Mouse (Mus musculus): ENCODE data around the gene Atp4a.
"Not testable (repeated sequence)": the region's sequence is repeated elsewhere in the genome, so short reads cannot be mapped to it uniquely, and the experiment has no call there.

Atp4a gene

GRCm38 (mm10) chr7:30730064-30730722 lies 18.2 kb downstream of the Atp4a start:
- DNase-seq (ENCODE audit: low read depth), result not testable (repeated sequence)

- no peak for DNase-seq (ENCODE audit: low read depth)
These were observed 24.2 kb downstream of the Atp4a start for GRCm38 (mm10) chr7:30736211-30736610.

- DNase-seq (ENCODE audit: low read depth), result not testable (repeated sequence)
These were observed 30.6 kb downstream of the Atp4a start for GRCm38 (mm10) chr7:30742570-30742969.

GRCm38 (mm10) chr7:30743617-30744016 lies 31.6 kb downstream of the Atp4a start, which contains the start of gene Gapdhs:
Gene Gapdhs (minus strand): TSS chr7:30743681.
- not testable (repeated sequence) for DNase-seq (ENCODE audit: low read depth)

- DNase-seq (ENCODE audit: low read depth), result no peak
These were observed 32.1 kb downstream of the Atp4a start for GRCm38 (mm10) chr7:30744022-30744598.

- DNase-seq (ENCODE audit: low read depth), result no peak
These were observed 35.7 kb downstream of the Atp4a start for GRCm38 (mm10) chr7:30747525-30748204.

GRCm38 (mm10) chr7:30749824-30750606 lies 38.0 kb downstream of the Atp4a start:
- DNase-seq (ENCODE audit: low read depth), result no peak

GRCm38 (mm10) chr7:30751086-30751669 lies 39.2 kb downstream of the Atp4a start, which contains the start of gene Sbsn:
Gene Sbsn (plus strand): TSS chr7:30751471.
- no peak for DNase-seq (ENCODE audit: low read depth)

GRCm38 (mm10) chr7:30757001-30757400 lies 45.0 kb downstream of the Atp4a start:
- DNase-seq (ENCODE audit: low read depth), result no peak

- DNase-seq (ENCODE audit: low read depth), result no peak
These were observed 46.8 kb downstream of the Atp4a start for GRCm38 (mm10) chr7:30758853-30759252.

GRCm38 (mm10) chr7:30761769-30762352 lies 49.9 kb downstream of the Atp4a start:
- no peak for DNase-seq (ENCODE audit: low read depth)

- no peak for DNase-seq (ENCODE audit: low read depth)
These were observed 51.4 kb downstream of the Atp4a start, which contains the start of gene Dmkn for GRCm38 (mm10) chr7:30763456-30763855. Gene Dmkn (plus strand): TSS chr7:30763756.

- DNase-seq (ENCODE audit: low read depth), result no peak
These were observed 53.2 kb downstream of the Atp4a start for GRCm38 (mm10) chr7:30765173-30765572.

GRCm38 (mm10) chr7:30766408-30766807 lies 54.4 kb downstream of the Atp4a start:
- DNase-seq (ENCODE audit: low read depth), result no peak

- DNase-seq (ENCODE audit: low read depth), result no peak
These were observed 57.2 kb downstream of the Atp4a start for GRCm38 (mm10) chr7:30769236-30769635.

Measured in c-Kit-positive CD71-negative TER-119-negative erythroid progenitor cells, embryonic 14.5 days (primary cell).